Mouse (Mus musculus) lung, postnatal 0 days (tissue): ENCODE measurements around the gene Adamts17. TPM values are rescaled to one million over a fixed set of nuclear protein-coding genes. Genes with fewer than 3 reads are reported as not detected.
A peak's percentile ranks its signal among the peaks of the same experiment; 100 is the strongest.

Source experiments
- ATAC-seq: fragments of 200-750 bp; cut with Nextera tagmentation; 2 replicates; pipeline ENCODE4 v1.8.0; 2017; ENCODE audit warnings: moderate library complexity
- DNase-seq: peaks from one replicate; pipeline ENCODE4 v3.0.0-alpha.2; 2016; ENCODE audit warnings: low spot score
- H3K27ac ChIP-seq: fragments of 300-500 bp; sonication (generic); 2 replicates; pipeline ENCODE4 v1.5.1; 2014; ENCODE audit warnings: antibody characterized with exemption, mild to moderate bottlenecking, low read length, mixed read lengths
- H3K27me3 ChIP-seq: fragments of 300-500 bp; sonication (generic); replicated peaks from 2 replicates; pipeline ENCODE4 v1.6.1; 2014; ENCODE audit warnings: low read length, mixed read lengths; ENCODE audit not compliant: insufficient read depth
- H3K36me3 ChIP-seq: fragments of 300-500 bp; sonication (generic); 2 replicates; pipeline ENCODE4 v1.6.1; 2014; ENCODE audit warnings: low read length, mixed read lengths; ENCODE audit not compliant: insufficient read depth
- H3K4me1 ChIP-seq: fragments of 300-500 bp; sonication (generic); 2 replicates; pipeline ENCODE4 v1.6.1; 2014; ENCODE audit warnings: antibody characterized with exemption, low read depth, low read length, mixed read lengths; ENCODE audit not compliant: insufficient read depth
- H3K4me2 ChIP-seq: fragments of 300-500 bp; sonication (generic); replicated peaks from 2 replicates; pipeline ENCODE4 v1.6.1; 2014; ENCODE audit warnings: low read depth, mild to moderate bottlenecking, low read length, moderate library complexity, mixed read lengths
- H3K4me3 ChIP-seq: fragments of 300-500 bp; sonication (generic); 2 replicates; pipeline ENCODE4 v1.5.1; 2014; ENCODE audit warnings: low read depth, low read length
- H3K9ac ChIP-seq: fragments of 300-500 bp; sonication (generic); replicated peaks from 2 replicates; pipeline ENCODE4 v1.6.1; 2014; ENCODE audit warnings: low read depth, mild to moderate bottlenecking
- H3K9me3 ChIP-seq: fragments of 300-500 bp; sonication (generic); 2 replicates; pipeline ENCODE4 v1.6.1; 2016; ENCODE audit warnings: low read length, mixed read lengths
- CTCF ChIP-seq: IDR thresholded peaks from 2 replicates; pipeline ENCODE4 v1.5.1; 2016; ENCODE audit warnings: antibody characterized with exemption, mild to moderate bottlenecking
- EP300 ChIP-seq: IDR thresholded peaks from 2 replicates; pipeline ENCODE4 v1.6.1; 2016; ENCODE audit warnings: antibody characterized with exemption, mild to moderate bottlenecking, control low read depth
- WGBS: fragments of 180-500 bp; shearing (Covaris S2); extraction: QIAGEN DNeasy Blood & Tissue Kit; methylation state at CpG from one replicate; pipeline ENCODE4 v1.1.7; 2014; 5-methylcytosine and 5-hydroxymethylcytosine counted together
- polyA plus RNA-seq: library from polyadenylated mRNA; unstranded; fragments of >200 nt; fragmentation: Nextera tagmentation; extraction: Ambion mirVana; gene quantifications from 2 replicates; pipeline ENCODE4 v1.2.1, GENCODE M21; 2015

Gene Adamts17
- polyA plus RNA-seq, 1 experiment from 2014 or later, result 14.5 TPM

- TF ChIP-seq CTCF, result no peak
- no peak overlapping the region for H3K4me3 ChIP-seq
- H3K9ac ChIP-seq, result no peak overlapping the region
- 74% methylated on average over 6 of the region's 6 CpGs for WGBS
- peak; percentile 38 for DNase-seq
- H3K27me3 ChIP-seq, result no peaks in the 10 kb centered on the region
- H3K27ac ChIP-seq, result peak overlapping the region; percentile 43; the same call in 1 of the 2 replicates
- H3K9me3 ChIP-seq, result no peaks in the 10 kb centered on the region
- H3K4me1 ChIP-seq, result no peaks in the 10 kb centered on the region
- H3K36me3 ChIP-seq, result no peaks in the 10 kb centered on the region
- H3K4me2 ChIP-seq, result no peak overlapping the region
- ATAC-seq, result peak; percentile 56; the same call in 1 of the 2 replicates
Measured at GRCm38 (mm10) chr7:67045202-67045601, 205.7 kb downstream of the Adamts17 start.

- H3K4me1 ChIP-seq, result no peaks in the 10 kb centered on the region
- no peaks in the 10 kb centered on the region for H3K36me3 ChIP-seq
- H3K27me3 ChIP-seq, result no peaks in the 10 kb centered on the region
- no peak overlapping the region for H3K27ac ChIP-seq
- H3K4me3 ChIP-seq, result no peak overlapping the region
- DNase-seq (no peak), ATAC-seq (no peak)
- no peak for TF ChIP-seq CTCF
- no peak for TF ChIP-seq EP300
- H3K9me3 ChIP-seq, result no peaks in the 10 kb centered on the region
- no peak overlapping the region for H3K4me2 ChIP-seq
- WGBS, result 86% methylated on average over 2 of the region's 2 CpGs
- H3K9ac ChIP-seq, result no peak overlapping the region
Measured at GRCm38 (mm10) chr7:67049206-67049605, 209.7 kb downstream of the Adamts17 start.

- no peak overlapping the region for H3K4me3 ChIP-seq
- H3K9me3 ChIP-seq, result no peaks in the 10 kb centered on the region
- H3K9ac ChIP-seq, result no peak overlapping the region
- 72% methylated on average over 3 of the region's 3 CpGs for WGBS
- peak overlapping the region; percentile 76 for H3K27ac ChIP-seq
- ATAC-seq, result peak; percentile 82
- no peaks in the 10 kb centered on the region for H3K36me3 ChIP-seq
- no peaks in the 10 kb centered on the region for H3K4me1 ChIP-seq
- no peaks in the 10 kb centered on the region for H3K27me3 ChIP-seq
- TF ChIP-seq EP300 (peak; percentile 83), CTCF (no peak)
- H3K4me2 ChIP-seq, result no peak overlapping the region
- peak; percentile 89 for DNase-seq
Measured at GRCm38 (mm10) chr7:67050424-67050823, 210.9 kb downstream of the Adamts17 start.

GRCm38 (mm10) chr7:67051089-67051718 lies 211.7 kb downstream of the Adamts17 start:
- H3K4me3 ChIP-seq, result no peak overlapping the region
- no peak overlapping the region for H3K9ac ChIP-seq
- no peaks in the 10 kb centered on the region for H3K36me3 ChIP-seq
- no peaks in the 10 kb centered on the region for H3K4me1 ChIP-seq
- DNase-seq (no peak), ATAC-seq (peak; percentile 9; the same call in 1 of the 2 replicates)
- no peaks in the 10 kb centered on the region for H3K27me3 ChIP-seq
- TF ChIP-seq CTCF, result peak; percentile 9; the same call in 1 of the 2 replicates
- TF ChIP-seq EP300, result no peak
- H3K4me2 ChIP-seq, result no peak overlapping the region
- H3K9me3 ChIP-seq, result no peaks in the 10 kb centered on the region
- WGBS, result 51% methylated on average over 7 of the region's 7 CpGs
- H3K27ac ChIP-seq, result peak overlapping the region; percentile 43; the same call in 1 of the 2 replicates

GRCm38 (mm10) chr7:67054876-67055275 lies 215.3 kb downstream of the Adamts17 start:
- no peaks in the 10 kb centered on the region for H3K36me3 ChIP-seq
- no peak overlapping the region for H3K27ac ChIP-seq
- ATAC-seq (no peak), DNase-seq (no peak)
- TF ChIP-seq CTCF, result no peak
- no peak for TF ChIP-seq EP300
- H3K4me3 ChIP-seq, result no peak overlapping the region
- H3K9ac ChIP-seq, result no peak overlapping the region
- WGBS, result 92% methylated on average over 3 of the region's 3 CpGs
- no peak overlapping the region for H3K4me2 ChIP-seq
- no peaks in the 10 kb centered on the region for H3K9me3 ChIP-seq
- H3K27me3 ChIP-seq, result no peaks in the 10 kb centered on the region
- H3K4me1 ChIP-seq, result no peaks in the 10 kb centered on the region

- Histone ChIP-seq H3K4me1 (no peaks in the 10 kb centered on the region), H3K27ac (0 out of 2 replicates have a peak overlapping the region, but pooled peaks have one; percentile 47), H3K4me2 (no peak overlapping the region), H3K36me3 (no peaks in the 10 kb centered on the region), H3K9ac (no peak overlapping the region), H3K27me3 (no peaks in the 10 kb centered on the region), H3K9me3 (no peaks in the 10 kb centered on the region), H3K4me3 (no peak overlapping the region)
- 63% methylated on average over 3 of the region's 3 CpGs for WGBS
- TF ChIP-seq CTCF, result no peak
- no peak; the same call in 1 of the 2 replicates for TF ChIP-seq EP300
- ATAC-seq, result peak; percentile 40
- DNase-seq, result peak; percentile 75
Measured at GRCm38 (mm10) chr7:67055510-67055909, 216.0 kb downstream of the Adamts17 start.
